Mouse (Mus musculus): Measurements from ENCODE around the gene Gm20388. TPM values are rescaled to one million over a fixed set of nuclear protein-coding genes. Genes with fewer than 3 reads are reported as not detected.
"Not testable (repeated sequence)": the region's sequence is repeated elsewhere in the genome, so short reads cannot be mapped to it uniquely, and the experiment has no call there.

The Gm20388 gene
- total RNA-seq, 2 experiments from 2014 or later = 1.3 to 8.5 TPM

GRCm38 (mm10) chr8:122558671-122559349, 2648.2 kb downstream of the Gm20388 start:
- no peak for DNase-seq (ENCODE audit: low spot score in 2 of 2)

GRCm38 (mm10) chr8:122561199-122561598, 2650.6 kb downstream of the Gm20388 start:
- no peak for DNase-seq (ENCODE audit: low spot score in 2 of 2)

GRCm38 (mm10) chr8:122564363-122565352, 2654.0 kb downstream of the Gm20388 start:
- DNase-seq (ENCODE audit: low spot score in 2 of 2) = no peak

DNA sequence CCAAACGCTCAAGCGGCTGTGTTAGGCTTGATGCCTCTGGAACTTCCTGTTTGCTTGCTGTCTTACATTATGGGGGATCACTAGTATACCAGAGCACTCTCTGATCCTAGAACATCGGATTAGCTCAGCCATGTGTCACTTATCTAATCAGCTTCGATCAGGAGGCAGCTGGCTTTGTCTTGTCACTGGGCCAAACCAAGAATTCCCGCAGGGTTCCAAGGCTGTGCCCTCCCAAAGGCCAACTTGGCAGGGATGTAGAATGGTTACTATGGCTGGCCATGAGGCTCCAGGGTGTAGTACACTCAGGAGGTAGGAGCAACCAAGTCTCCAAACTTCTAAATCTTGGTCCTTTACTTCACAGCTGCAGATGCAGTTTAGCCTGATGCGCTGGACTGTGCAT, 2656.1 kb downstream of the Gm20388 start:
- no peak for DNase-seq (ENCODE audit: low spot score in 2 of 2)

DNA sequence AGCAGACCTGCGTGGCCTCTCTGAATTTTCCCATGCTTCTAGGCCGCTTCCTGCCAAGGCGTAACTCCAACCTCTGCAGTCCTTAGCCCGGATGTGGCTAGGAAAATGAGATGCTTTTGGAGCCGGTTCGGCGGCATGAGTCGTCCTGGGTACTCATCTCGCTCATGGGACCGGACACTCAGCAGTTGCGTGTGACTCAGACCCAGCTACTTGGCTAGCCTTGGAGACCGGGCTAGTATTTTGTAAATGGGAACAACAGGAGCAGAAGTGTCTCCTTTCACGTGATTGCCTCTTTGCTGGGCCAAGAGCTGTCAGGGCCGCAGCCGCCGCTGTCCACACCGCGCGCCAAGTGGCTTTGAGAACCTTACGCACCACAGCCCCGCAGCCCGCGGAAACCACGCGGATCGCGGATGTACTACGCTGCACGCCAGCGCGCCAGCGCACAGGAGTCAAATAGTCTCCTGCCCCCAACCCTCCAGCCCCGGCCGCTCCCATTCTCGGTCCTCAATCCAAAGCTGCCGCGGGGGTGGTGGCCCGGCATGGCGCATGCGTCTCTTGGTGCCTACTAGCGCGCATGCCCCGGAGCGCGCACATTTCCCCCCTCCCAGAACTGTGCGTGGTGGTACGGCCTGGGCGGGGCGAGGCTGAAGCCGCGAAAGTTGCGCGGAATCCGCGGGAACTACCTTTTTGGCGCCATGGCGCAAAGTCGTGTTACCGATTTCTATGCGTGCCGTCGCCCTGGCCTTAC, 2656.9 kb downstream of the Gm20388 start, which contains the start of gene Cdt1:
TSS of gene Cdt1 (plus strand) at position 655 of the 748 bp plus-strand sequence.
- peak; percentile 93 to 94 for DNase-seq (ENCODE audit: low spot score in 2 of 2)

GRCm38 (mm10) chr8:122568109-122568504, 2657.5 kb downstream of the Gm20388 start:
- no peak for DNase-seq (ENCODE audit: low spot score in 2 of 2)

GRCm38 (mm10) chr8:122568881-122569309, 2658.3 kb downstream of the Gm20388 start:
- DNase-seq (ENCODE audit: low spot score in 2 of 2) = no peak

DNA sequence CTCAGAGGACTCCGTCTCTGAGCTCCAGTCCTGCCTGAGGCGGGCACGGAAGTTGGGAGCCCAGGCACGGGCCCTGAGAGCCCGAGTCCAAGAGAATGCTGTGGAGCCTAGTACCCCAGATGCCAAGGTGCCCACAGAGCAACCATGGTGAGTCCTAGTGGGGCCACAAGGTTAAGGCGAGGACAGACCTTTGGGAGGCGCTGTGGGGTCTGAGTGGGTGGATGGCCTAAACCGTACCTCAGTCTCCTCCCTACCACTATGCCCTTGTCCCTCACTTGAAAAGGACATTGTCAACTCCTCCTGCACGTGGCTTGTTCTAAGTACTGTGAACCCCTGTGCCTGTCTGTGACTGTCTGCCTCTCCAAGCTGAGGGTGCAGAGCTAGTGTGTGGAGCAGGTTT, 2658.7 kb downstream of the Gm20388 start:
- no peak for DNase-seq (ENCODE audit: low spot score in 2 of 2)

DNA sequence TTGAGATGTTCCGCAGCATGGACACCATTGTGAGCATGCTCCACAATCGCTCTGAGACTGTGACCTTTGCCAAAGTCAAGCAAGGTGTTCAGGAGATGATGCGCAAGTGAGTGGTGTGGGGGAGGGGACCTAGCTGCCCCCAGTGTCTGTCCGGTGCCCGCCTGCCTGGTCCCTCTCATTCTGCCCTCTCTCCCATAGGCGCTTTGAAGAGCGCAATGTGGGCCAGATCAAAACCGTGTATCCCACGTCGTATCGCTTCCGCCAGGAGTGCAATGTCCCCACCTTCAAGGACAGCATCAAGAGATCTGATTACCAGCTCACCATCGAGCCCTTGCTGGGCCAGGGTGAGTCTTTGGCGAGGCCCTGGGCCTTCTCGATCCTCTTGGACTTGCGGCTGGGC, 2659.4 kb downstream of the Gm20388 start:
- no peak for DNase-seq (ENCODE audit: low spot score in 2 of 2)

DNA sequence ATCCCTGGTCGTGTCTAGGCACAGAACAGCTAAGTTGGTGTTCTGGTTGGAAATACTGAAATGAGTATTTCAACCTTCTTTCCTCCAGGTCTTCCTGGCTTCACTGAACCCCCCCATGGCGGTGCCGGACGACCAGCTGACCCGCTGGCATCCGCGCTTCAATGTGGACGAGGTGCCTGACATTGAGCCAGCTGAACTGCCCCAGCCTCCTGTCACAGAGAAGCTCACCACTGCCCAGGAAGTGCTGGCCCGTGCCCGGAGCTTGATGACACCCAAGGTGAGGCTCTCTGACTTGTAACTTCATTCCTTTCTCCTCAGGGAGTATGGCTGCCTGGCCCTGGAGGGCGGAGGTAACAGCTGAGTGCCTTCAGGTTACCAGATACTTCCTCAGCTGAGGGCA, 2660.5 kb downstream of the Gm20388 start:
- DNase-seq (ENCODE audit: low spot score in 2 of 2) = no peak

GRCm38 (mm10) chr8:122571750-122572267, 2661.2 kb downstream of the Gm20388 start:
- DNase-seq (ENCODE audit: low spot score in 2 of 2) = no peak

DNA sequence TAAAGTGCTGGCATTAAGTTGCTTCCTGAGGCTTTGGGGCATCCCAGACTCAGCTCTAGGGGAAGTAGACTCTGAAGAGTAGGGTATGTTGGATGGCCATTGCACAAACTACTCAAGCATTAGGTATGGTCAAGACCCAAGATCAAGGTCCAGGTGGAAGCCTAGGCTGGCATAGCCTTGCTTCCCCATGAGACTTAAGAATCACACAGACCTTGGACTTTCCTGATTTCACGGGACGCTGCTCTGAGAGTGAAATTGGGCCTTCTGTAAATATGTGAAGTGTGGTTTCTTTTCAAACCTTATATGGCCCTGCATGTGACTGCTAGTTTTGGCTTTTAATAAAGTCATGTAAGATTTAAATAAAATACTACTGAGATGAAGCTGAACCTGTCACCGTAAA, 2662.1 kb downstream of the Gm20388 start:
- DNase-seq (ENCODE audit: low spot score in 2 of 2) = no peak

- DNase-seq (ENCODE audit: low spot score in 2 of 2) = not testable (repeated sequence)
These were observed 2662.5 kb downstream of the Gm20388 start for GRCm38 (mm10) chr8:122573176-122573575.

- no peak for DNase-seq (ENCODE audit: low spot score in 2 of 2)
These were observed 2662.9 kb downstream of the Gm20388 start for GRCm38 (mm10) chr8:122573577-122573976.

GRCm38 (mm10) chr8:122574264-122574663, 2663.6 kb downstream of the Gm20388 start:
- DNase-seq (ENCODE audit: low spot score in 2 of 2) = no peak

GRCm38 (mm10) chr8:122574667-122575251, 2664.1 kb downstream of the Gm20388 start:
- DNase-seq (ENCODE audit: low spot score in 2 of 2) = no peak

DNA sequence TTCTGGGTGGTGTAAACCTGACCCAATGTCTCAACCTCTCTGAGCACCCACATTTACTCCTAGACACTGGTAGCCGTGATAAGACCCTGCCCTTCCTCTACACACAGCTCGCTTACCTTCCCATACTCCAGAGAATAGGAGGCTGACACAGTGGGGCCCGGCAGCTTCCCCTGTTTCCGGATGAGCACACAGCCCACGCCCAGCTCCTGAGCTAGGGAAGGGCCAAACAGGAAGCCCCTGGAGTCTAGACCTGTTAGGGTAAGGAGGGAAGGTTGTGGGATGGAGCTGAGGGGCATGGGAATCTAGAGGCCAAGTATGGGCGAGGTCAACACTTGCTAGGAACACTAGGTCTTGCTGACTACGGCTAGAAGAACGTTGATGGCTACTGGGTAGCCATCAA, 2664.6 kb downstream of the Gm20388 start:
- no peak for DNase-seq (ENCODE audit: low spot score in 2 of 2)

DNA sequence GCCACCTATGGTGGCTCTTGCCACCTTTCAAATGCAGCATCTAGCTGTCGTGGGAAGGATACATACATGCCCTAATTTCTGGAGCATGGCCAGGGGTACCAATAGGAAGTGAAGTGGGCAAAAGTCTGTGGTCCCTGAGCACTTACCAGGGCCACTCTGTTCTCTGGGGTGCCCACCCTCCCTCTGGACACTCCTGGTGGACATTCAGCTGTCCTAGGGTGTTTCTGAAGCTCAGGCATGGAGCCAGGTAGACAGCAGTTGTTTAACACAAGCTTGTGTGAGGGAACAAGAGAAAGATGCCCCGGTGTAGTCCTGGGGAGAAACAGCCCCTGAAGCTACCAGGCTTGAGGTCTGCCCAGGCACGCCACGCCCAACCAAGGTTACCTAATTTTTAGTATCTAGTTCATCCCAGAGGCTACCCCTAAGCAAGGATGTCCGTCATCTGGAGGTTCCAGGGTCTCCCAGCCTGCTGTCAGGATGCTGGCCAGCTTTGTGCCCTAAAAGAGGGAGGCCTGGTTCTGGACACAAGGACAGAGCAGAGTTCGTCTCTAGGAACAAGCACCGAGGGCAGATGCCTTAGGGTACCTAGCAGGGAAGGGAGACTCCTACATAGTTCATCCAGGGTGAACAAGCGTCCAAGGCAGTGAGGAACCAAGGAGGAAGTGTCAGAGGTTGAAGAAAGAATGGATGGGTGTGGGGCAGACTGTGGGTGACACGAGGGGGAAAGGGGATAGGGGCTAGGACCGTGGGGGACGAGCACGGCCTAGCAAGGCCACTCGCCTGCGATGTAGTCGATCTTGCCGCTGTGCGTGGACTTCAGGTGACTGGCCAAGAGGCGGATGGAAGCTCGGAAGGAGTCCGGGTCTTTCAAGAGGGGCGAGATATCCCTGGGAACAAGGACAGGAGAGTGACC, 2665.3 kb downstream of the Gm20388 start:
- no peak for DNase-seq (ENCODE audit: low spot score in 2 of 2)

DNA sequence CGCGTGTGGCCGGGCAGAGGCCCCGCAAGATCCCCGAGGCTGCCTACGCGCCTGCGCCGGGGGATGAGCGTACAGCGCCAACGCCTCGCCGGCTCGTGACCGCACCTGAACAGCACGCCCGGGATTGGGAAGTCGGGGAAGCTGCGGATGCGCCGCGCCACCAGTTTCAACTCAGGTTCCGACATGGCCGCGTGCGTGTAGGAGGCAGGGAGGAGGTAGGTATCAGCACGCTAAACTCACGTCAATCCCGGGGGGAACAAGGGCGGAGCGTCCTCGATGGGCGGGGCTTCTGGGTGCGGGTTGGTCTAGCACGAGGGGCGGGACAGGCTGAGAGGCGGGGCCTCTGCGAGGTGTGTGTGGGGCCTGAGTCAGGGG, 2666.0 kb downstream of the Gm20388 start, which contains the start of gene Aprt:
TSS of gene Aprt (minus strand) at position 262 of the 375 bp plus-strand sequence.
- DNase-seq (ENCODE audit: low spot score in 2 of 2) = peak; percentile 92 to 93

Measured in adrenal gland, adult 18-20 months (tissue).